Comparison of ENCODE assay signal across 21 mouse cellular contexts in genomic region chr2:105372727-105373126, GRCm38 (mm10). TPM values are rescaled to one million over a fixed set of nuclear protein-coding genes. Genes with fewer than 3 reads are reported as not detected.
A peak's percentile ranks its signal among the peaks of the same experiment; 100 is the strongest.
DNase-seq lines count a peak whose midpoint lies in the region; ATAC-seq and TF ChIP-seq lines count a peak whose summit lies in the region.
"Had no signal": no experiment of that assay in that cellular context is flagged by ENCODE, and none has a peak within 500 bp of the region (broad histone marks: within the 10 kb centered on the region; RNA-seq: fewer than 3 reads in every experiment).

No protein-coding gene starts in this region.

- peak; percentile 55 for ATAC-seq in kidney, embryonic 15.5 days (replicated peaks; ENCODE audit: low FRiP score)
- ATAC-seq in intestine, embryonic 15.5 days = no peak
- ATAC-seq: activated CD4-positive, CD25-positive, alpha-beta regulatory T cell, adult 4 months; hindbrain, embryonic 16.5 days had no signal

- peaks cover 16% of the 10 kb centered on the region for H3K27me3 ChIP-seq in kidney, embryonic 15.5 days
- no peaks in the 10 kb centered on the region for H3K27me3 ChIP-seq in myocyte (ENCODE audit: control insufficient read depth, insufficient read depth, insufficient read length)
- H3K27me3 ChIP-seq in intestine, embryonic 15.5 days (replicated peaks) = peaks cover 3% of the 10 kb centered on the region; the same call in 1 of the 2 replicates

- DNase-seq in heart, adult 11 months = peak; percentile 72
- no peak for DNase-seq in heart, postnatal 25 days (ENCODE audit: low spot score)
- peak; percentile 36 for DNase-seq in ZHBTc4 (ENCODE audit: low read depth, low spot score)
- no peak for DNase-seq in neural tube, embryonic 10.5 days (ENCODE audit: extremely low spot score, low spot score)
- no peak for DNase-seq in ovary, postnatal 14 days (ENCODE audit: low spot score)
- DNase-seq: adrenal gland, postnatal 14 days; cerebellum, adult 18-20 months; gastrocnemius, postnatal 10 days; heart, postnatal 36 days; lung, adult 18-20 months; lung, postnatal 4 days; spleen, adult 18-20 months; thymus, postnatal 14 days had no signal

- 68% methylated on average over 5 of the region's 5 CpGs for WGBS in kidney, embryonic 15.5 days
- WGBS in intestine, embryonic 15.5 days = 74% methylated on average over 5 of the region's 5 CpGs

- no peak overlapping the region for H3K4me3 ChIP-seq in kidney, embryonic 15.5 days (replicated peaks)
- H3K4me3 ChIP-seq in myocyte = no peak overlapping the region
- no peak overlapping the region for H3K4me3 ChIP-seq in intestine, embryonic 15.5 days (replicated peaks)
- H3K4me3 ChIP-seq: embryonic facial prominence, embryonic 13.5 days; forebrain, embryonic 10.5 days; midbrain, embryonic 12.5 days had no signal

- peaks cover 16% of the 10 kb centered on the region for H3K4me1 ChIP-seq in kidney, embryonic 15.5 days
- no peaks in the 10 kb centered on the region for H3K4me1 ChIP-seq in intestine, embryonic 15.5 days (replicated peaks)

- intact Hi-C loops in heart, postnatal 25 days (cut with DNase I) = no loop called here

- no peak overlapping the region for H3K27ac ChIP-seq in kidney, embryonic 15.5 days
- H3K27ac ChIP-seq in intestine, embryonic 15.5 days = no peak overlapping the region
- H3K27ac ChIP-seq: embryonic facial prominence, embryonic 13.5 days; forebrain, embryonic 10.5 days; midbrain, embryonic 12.5 days had no signal

- H3K36me3 ChIP-seq in kidney, embryonic 15.5 days = no peaks in the 10 kb centered on the region
- H3K36me3 ChIP-seq in myocyte (ENCODE audit: control insufficient read depth, insufficient read depth) = no peaks in the 10 kb centered on the region
- no peaks in the 10 kb centered on the region for H3K36me3 ChIP-seq in intestine, embryonic 15.5 days
- H3K36me3 ChIP-seq: embryonic facial prominence, embryonic 13.5 days; forebrain, embryonic 10.5 days; midbrain, embryonic 12.5 days had no signal

- H3K79me2 ChIP-seq in myocyte (ENCODE audit: control insufficient read depth, insufficient read depth) = no peaks in the 10 kb centered on the region

- no peaks in the 10 kb centered on the region for H3K9me3 ChIP-seq in kidney, embryonic 15.5 days (replicated peaks)
- H3K9me3 ChIP-seq in intestine, embryonic 15.5 days = no peaks in the 10 kb centered on the region
- H3K9me3 ChIP-seq: embryonic facial prominence, embryonic 13.5 days; forebrain, embryonic 10.5 days; midbrain, embryonic 12.5 days had no signal

- no peak overlapping the region for H3K4me2 ChIP-seq in kidney, embryonic 15.5 days
- H3K4me2 ChIP-seq in myocyte (ENCODE audit: low read depth) = peak overlapping the region; percentile 52
- no peak overlapping the region for H3K4me2 ChIP-seq in intestine, embryonic 15.5 days (replicated peaks)
- H3K4me2 ChIP-seq: embryonic facial prominence, embryonic 13.5 days; midbrain, embryonic 12.5 days had no signal

- no peak for TF ChIP-seq POLR2A in myocyte (IDR thresholded peaks at IDR 0.05; ENCODE audit: insufficient read length, low read depth)

- no peak overlapping the region for H3K9ac ChIP-seq in kidney, embryonic 15.5 days
- H3K9ac ChIP-seq in intestine, embryonic 15.5 days = no peak overlapping the region
- H3K9ac ChIP-seq: embryonic facial prominence, embryonic 13.5 days; midbrain, embryonic 12.5 days had no signal

- no peak overlapping the region for H3ac ChIP-seq in myocyte (ENCODE audit: control insufficient read depth, insufficient read length)

TF ChIP-seq in myocyte, 11 proteins besides CTCF, POLR2A, EP300 and RAD21:
- TF ChIP-seq POLR2AphosphoS2 (IDR thresholded peaks at IDR 0.05; ENCODE audit: insufficient read length, low read depth) (no peak), MYOD1 (IDR thresholded peaks at IDR 0.05; ENCODE audit: control insufficient read depth in 1 of 3, insufficient read length in 2 of 3, low read depth in 2 of 3) (no peak), SRF (IDR thresholded peaks at IDR 0.05; ENCODE audit: control insufficient read depth, insufficient read length, low read depth) (no peak), CEBPB (IDR thresholded peaks at IDR 0.05; ENCODE audit: insufficient read depth, poor library complexity, severe bottlenecking) (no peak), MYOG (IDR thresholded peaks at IDR 0.05; ENCODE audit: control insufficient read depth in 1 of 3, insufficient read depth in 1 of 3, insufficient read length in 2 of 3, low read depth in 2 of 3) (no peak), REST (IDR thresholded peaks at IDR 0.05; ENCODE audit: insufficient read depth, insufficient read length) (no peak), E2F4 (IDR thresholded peaks at IDR 0.05; ENCODE audit: insufficient read depth) (no peak), TCF3 (IDR thresholded peaks at IDR 0.05; ENCODE audit: insufficient read length, low read depth) (no peak), MAX (IDR thresholded peaks at IDR 0.05; ENCODE audit: low read depth) (no peak), USF1 (IDR thresholded peaks at IDR 0.05; ENCODE audit: low read depth) (no peak), TCF12 (IDR thresholded peaks at IDR 0.05; ENCODE audit: insufficient read depth, poor library complexity, severe bottlenecking) (no peak)

RNA-seq across cellular contexts. Expression of gene Rcn1, which starts 26.4 kb away (rescaled TPM):
- total RNA-seq in heart, postnatal 25 days (2021) = 10 to 100 TPM; 24.7 to 24.8 TPM
- polyA plus RNA-seq in kidney, embryonic 15.5 days (2015; fragmentation: Nextera tagmentation; extraction: Ambion mirVana) = 204 and 207 TPM in 2 replicates
- 92.4 TPM for polyA plus RNA-seq in myocyte (2012; fragmentation: generic; extraction: Trizol)
- polyA plus RNA-seq in intestine, embryonic 15.5 days (2015; fragmentation: Nextera tagmentation; extraction: Ambion mirVana) = 125 and 137 TPM in 2 replicates

Comparison
In these comparisons a context has a peak if more than half of its experiments do, and no peak if none do; other contexts are left out.
1. DNase-seq: peak in heart, adult 11 months (single experiment) and ZHBTc4 (single experiment); none in heart, postnatal 25 days (single experiment), neural tube, embryonic 10.5 days (single experiment) and ovary, postnatal 14 days (single experiment).